Mouse (Mus musculus): Measurements from ENCODE around the gene Zg16.
A peak's percentile ranks its signal among the peaks of the same experiment; 100 is the strongest.

The Zg16 gene

DNA sequence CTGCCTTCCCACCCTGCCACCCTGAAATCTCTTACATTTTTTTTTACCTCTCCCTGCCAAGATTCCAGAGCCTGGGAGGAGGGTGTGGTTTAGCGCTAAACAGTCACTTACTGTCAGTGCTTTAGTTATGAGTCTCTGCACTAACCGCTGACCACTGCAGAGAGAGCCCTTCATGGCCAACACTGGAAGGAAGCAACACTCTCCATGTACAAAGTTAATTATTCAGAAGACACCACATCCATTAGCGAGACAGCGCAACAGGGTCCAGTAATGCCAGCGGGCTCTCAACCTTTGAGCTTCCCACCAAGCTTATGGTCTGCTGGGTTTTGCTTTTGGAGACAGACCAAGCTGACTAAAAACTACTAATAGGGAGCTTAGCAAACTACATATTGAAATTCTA, 10.9 kb downstream of the Zg16 start:
- no peak for DNase-seq (ENCODE audit: low spot score in 2 of 2)

DNA sequence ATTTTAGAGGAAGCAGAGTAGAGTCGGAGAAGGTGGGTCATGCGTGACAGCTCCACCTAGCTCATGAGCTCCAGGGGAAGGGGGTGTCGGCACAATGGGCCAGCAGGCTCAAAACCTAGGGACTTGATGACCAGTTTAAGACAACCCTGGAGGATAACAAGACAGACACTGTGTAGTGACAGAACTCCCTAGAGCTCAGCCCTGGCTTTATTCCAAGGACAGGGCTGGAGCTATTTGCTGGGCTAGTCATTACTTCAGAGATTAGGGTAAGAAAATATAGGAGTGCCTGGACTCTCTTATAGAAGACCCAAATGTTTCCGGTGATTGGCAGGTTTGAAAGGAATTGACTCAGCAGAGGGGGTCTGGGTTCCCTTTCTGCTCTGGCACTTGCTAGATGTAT, 13.9 kb downstream of the Zg16 start:
- DNase-seq (ENCODE audit: low spot score in 2 of 2): no peak

DNA sequence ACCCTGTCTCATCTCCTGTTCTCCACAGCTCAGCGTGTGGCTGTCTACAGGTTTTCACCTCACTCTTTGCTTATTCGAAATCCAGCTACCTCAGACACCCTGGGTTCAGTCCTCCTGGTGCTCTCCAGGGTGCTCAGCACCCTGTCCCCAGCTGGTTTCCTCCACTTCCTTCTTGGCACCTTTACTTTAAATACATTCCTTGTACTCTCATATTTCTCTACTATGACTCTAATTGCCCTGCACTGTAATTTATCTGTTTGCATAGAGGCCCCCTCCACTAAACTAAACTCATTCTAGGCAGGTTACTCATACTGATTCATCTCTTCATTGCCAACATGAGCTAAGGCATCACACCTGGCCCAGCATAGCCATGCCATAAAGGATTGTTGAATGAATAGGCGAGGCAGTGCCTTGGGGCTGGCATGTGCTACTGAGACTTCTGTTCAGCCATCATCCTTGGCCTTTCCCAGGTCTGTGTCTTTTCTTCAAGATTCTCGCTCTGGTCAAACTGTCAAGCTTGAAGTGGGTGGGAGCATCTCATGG, 16.2 kb downstream of the Zg16 start:
- no peak for DNase-seq (ENCODE audit: low spot score in 2 of 2)

DNA sequence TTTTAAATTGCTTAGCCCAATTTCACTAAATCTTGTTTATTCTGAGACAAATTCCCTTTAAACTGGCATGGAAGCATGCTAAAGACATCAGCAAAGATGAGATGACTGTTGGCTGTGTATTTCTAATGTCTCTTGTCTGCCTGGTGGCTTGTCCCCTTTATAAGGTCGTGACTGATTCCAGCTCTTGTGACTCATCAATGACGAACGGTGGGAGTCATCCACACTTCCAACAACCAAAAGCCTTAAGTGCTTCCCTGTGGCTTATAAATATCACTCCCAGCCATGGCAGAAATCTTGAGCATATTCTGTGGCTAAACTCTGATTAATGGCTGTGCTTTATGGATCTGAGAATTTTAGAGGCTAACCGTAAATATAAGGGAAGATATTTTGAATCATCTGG, 20.8 kb downstream of the Zg16 start:
- DNase-seq (ENCODE audit: low spot score in 2 of 2): no peak

DNA sequence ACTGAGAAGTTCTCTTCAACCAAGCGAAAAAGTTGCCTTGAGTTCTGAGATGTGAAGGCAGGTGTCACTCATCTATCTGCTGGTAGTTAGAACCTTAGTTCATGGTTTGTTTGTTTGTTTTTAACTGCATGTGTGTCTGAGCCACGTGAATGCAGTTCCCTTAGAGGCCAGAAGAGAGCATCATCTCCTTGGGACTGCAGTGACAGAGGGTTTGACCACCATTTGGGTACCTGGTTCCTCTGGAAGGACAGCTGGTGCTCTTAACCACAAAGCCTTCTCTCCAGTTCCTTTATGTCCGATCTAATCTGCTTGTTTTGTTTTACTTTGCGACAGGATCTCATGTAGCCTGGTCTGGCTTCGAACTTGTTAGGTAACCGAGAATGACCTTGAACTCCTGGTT, 21.6 kb downstream of the Zg16 start:
- DNase-seq (ENCODE audit: low spot score in 2 of 2): no peak

DNA sequence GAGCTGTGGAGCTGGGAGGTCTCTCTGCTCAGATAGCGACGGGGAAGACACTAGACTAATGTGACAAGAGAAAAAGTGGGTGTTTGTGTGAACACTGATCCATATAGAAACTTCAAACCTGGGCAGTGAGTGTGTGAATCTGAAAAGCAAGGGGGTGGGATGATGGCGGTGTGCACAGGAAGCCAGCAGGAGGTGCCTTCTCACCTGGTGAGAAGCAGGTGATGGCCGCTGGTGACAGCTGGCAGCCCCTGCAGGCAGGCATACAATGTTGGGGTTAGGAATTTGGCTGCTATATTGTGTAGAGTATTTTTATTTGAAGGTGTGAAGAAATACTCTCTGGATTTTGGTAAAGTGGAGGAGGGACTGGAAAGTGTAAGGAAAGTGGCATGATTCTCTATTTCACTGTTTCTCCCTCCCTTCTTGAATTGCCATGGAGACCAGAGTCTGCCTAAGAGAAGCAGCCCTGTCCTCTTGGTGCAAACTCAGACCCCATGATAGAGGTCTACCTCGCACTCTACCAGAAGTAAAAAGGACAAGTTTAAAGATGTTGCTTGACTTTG, 32.0 kb downstream of the Zg16 start:
- DNase-seq (ENCODE audit: low spot score in 2 of 2): no peak

DNA sequence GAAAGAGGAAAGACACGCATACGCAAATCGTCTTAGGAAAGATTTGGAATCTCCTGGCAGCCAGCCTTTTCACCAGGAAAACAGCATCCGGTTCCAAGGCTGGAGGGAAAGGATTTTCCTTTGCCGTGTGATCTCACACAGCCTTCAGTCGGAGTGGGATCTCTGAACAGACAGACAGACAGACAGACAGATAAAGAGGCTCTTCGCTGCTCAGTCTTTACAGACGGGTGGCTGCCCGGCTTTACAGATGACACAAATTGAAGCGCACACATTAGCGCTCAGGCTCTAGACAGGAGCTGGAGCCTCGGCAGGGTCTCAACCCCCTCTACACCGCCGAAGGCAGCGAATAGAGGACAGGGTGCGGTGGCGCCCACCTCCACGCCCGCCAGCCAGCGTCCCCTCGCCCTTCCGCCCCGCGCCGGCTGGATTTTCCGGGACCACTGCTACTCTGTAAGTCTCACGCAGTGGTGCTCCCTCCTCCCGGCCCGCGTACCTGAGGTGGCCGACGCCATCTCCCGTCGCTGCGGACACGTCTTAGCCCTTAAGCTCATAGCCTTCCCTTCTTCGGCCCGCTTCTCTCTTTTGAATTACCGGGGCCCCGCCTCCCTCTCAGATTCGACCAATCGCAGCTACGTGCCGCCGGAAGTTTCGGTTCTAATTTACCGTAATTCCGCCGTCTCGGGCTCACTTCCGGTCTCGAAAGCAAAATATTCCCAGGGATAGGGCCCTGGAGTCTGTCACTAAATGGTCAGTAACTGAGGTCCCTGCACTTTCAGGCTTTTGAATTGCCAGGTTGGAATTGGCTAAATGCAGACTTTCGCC, 45.1 kb downstream of the Zg16 start, which contains the start of gene Kif22:
Gene Kif22, minus strand, starts transcription at position 621 of the 822 bp plus-strand sequence.
- peak; percentile 81 to 92 for DNase-seq (ENCODE audit: low spot score in 2 of 2)

DNA sequence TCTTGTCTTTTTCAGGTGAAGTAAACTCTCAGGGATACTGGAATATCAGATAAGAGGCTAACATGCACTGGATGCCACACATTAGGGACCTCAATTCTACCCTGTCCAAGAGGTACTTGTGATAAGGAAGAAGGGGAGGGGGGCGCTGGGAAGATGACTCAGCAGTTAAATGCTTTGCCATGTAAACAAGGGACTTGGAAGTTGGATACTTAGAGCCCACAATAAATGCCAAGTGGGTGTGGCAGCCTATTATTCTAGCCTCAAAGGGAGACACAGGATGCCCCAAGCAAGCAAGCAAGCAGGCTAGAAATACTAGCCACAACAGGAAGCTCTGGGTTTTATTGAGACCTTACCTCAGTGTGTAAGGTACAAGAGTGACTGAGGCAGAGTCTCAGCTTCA, 55.9 kb downstream of the Zg16 start:
- no peak for DNase-seq (ENCODE audit: low spot score in 2 of 2)

DNA sequence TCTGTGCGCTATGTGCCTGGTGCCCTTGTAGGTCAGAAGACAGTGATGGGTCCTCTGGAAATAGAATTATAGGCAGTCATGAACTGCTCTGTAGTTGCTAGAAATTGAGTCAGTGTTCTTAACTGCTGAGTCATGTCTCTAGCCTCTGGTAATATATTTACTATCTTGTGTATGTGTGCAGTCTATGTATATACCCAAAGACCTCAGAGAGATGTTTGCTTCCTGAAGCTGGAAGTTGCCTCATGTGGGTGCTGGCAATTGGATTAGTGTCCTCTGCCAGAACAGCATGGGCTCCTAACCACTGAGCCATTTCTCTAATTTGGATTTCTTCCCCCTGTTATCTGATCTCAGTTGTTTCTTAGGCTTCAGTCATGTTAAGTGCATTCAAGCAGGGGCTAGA, 57.0 kb downstream of the Zg16 start:
- no peak for DNase-seq (ENCODE audit: low spot score in 2 of 2)

DNA sequence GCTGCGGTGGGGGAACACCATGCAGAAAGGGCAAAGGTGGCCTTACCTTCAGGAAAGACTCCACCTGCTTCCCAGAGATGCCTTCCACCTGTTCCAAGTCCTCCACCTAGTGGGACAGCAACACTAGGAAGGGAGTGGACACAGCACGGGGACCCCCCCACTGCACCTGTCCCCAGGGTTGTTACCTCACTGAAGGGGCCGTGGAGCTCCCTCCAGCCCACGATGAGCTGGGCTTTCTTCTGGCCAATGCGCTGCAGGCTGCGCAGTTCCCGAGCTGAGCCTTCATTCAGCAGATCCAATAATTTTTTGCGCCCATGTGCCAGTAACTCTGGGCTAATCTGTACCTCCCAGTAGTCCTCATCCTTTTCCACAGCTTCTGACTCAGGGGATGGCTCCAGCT, 59.2 kb downstream of the Zg16 start:
- DNase-seq (ENCODE audit: low spot score in 2 of 2): no peak

DNA sequence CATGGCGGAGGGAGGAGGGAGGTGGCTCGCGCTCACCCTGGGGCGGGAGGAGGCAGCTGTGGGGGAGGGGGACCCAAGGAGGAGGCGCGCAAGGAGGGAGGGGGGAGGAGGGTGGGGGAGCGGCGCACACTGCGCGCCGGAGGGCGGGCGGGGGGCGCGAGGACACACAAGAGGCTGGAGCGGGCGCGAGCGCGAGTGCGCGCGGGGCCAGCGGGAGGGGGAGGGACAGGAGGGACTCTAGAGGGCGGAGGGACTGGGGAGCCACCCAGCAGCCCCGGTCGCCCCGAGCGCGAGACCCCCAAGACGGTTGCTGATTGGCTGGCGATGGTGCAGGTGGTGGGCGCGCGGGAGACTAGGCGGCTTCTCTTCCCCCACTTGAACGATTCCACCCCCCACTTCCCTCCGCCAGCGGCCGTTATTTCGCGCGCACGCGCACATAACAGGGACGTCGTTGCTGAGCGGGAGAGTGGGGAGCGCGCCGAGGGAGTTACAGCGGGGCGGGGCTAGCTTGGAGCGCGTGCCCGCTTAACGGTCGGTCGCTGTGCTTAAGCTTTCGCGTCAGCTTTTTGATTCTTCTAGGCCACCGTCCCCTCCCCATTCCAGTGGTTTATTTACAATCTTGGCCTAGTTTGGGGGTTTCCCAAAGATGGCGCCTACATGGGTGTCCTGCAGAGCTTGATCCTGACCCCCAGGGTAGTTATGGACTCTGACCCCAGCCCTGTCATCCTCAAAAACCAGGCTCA, 60.0 kb downstream of the Zg16 start, which contains the start of gene Maz:
Gene Maz, minus strand, starts transcription at position 54 of the 743 bp plus-strand sequence.
- peak; percentile 98 to 99 for DNase-seq (ENCODE audit: low spot score in 2 of 2)

DNA sequence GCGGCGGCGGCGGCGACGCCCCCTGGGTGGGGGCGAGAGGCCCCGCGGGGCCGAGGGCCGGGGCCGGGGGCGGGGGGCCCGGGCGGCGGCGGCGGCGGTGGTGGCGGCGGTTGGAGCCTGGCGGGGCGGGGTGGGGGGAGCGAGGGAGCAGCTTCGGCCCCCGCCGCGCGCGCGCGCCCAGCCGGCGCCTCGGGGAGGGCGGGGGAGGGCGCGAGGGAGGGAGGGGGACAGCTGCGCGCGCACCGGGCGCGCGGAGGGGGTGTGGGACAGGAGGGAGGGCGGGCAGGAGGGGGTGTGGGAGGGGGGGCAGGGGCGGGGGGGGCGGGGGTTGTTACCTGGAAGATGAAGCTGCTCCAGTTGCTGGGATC, 60.5 kb downstream of the Zg16 start:
- DNase-seq (ENCODE audit: low spot score in 2 of 2): peak in 1 of 2 experiments; percentile 85

DNA sequence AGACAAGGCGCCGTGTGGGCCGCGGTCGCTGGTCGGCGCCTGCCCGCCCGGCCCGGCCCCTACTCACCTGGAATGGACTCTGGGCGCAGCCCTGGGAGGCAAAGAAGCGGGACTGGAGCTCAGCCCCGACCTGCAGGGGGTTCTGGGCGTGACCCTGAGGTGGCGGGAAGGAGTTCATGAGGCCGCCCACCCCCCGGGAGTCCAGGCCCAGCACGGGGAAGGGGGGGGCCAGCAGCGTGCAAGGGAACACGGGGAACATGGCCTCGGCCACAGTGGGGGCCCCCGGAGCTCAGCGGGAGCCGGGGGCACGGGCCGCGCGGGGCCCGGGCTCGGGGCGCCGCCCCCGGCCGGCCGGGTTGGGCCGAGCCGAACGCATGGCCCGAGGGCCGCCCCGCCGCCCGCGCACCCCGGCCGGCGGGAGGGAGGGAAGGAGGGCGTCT, 60.9 kb downstream of the Zg16 start:
- DNase-seq (ENCODE audit: low spot score in 2 of 2): peak; percentile 45 to 73

DNA sequence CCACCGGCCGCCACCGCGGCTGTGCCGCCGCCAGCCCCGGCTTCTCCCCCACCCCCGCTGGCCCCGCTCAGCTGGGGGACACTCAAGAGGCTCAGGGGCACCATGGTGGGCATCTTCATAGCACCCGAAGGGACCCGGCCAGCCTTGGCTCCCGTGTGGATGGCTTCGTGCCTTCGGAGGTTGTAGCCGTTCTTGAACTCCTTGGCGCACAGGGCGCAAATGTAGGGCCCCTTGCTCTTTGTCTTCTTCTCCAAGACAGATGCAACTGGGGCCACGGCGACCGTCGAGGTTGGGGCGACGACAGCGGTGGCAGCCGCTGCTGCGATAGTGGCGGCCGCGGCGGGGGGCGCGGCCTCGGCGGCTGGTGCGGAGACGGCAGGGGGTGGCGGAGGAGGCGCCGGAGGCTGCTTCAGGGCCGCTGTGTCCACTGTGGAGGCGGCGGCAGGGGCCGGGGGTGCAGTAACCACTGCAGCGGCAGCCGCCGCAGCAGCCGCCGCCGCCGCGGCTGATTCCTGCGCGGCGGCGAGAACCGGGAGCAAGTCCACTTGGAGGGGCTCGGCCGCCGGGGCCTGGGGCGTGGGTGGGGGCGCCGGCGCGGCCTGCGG, 61.5 kb downstream of the Zg16 start:
- peak in 1 of 2 experiments; percentile 56 for DNase-seq (ENCODE audit: low spot score in 2 of 2)

DNA sequence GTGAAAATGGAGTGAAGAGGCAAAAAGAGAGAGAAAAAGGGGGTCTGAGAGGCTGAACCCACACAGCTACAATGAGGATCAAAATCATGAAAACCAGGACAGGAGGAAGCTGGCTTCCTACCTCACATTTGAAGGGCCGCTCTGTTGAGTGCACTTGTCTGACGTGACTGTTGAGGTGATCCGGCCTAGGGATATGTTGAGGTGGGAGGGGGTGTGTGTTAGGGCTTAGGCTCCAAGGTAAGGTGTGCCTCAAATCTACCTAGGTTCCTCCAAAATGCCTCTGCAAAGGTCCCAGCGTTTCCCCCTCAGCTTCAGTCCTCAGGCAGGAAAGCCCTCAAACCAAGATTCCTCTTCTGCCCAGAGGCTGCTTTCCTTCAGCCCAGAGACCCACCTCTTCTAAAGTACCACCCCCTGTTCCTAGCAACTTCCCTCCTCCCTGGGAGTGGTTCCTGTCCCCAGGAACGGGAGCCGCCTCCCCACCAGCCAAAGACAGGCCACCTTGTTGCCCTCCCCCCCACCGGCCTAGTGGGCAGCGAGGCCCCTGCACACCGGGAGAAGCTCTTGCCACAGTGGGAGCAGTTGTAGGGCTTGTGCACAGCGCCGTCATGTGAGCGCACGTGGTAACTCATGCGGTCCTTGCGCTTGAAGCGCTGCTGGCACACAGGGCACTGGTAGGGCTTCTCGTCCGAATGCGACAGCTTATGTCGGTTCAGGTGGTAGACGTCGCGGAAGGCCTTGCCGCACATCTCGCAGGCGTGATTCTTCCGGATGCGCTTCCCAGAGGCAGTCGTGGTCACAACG, 62.2 kb downstream of the Zg16 start:
- DNase-seq (ENCODE audit: low spot score in 2 of 2): peak; percentile 53 to 78

DNA sequence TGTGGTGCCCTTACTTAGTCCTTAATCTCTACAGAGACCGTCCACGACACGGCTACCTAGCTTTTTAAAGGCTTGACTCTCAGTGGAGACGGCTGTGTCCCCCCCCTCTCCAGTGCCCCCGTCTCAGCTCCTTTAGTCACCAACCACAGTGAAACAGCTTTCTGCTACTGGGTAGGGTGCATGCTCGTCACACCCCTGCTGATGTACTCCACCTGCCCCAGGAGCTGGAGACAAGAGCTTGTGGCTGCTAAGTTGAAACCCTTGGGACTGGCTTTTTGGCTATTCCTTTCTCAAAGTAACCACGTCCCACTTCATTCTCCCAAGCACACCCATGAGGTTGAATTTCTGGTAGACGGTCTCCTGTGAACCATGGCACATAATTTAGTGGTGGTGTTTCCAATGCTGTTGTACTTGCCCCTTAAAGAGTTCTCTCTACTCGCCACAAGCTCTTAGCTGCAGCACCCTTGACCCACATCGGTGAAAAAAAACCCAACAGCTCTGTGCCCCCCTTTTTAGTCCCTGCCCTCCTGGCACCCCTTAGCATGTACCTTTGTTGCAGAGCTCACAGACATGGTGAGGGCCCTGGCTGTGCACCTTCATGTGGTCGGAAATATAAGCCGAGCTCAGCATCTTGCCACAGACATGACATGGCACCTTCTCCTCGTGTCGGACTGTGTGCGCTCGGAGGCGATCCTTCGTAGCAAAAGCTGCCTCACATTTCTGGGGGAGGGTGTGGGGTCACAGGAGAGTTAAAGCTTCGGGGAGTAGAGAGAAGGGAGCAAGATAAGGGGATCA, 63.0 kb downstream of the Zg16 start:
- no peak for DNase-seq (ENCODE audit: low spot score in 2 of 2)

DNA sequence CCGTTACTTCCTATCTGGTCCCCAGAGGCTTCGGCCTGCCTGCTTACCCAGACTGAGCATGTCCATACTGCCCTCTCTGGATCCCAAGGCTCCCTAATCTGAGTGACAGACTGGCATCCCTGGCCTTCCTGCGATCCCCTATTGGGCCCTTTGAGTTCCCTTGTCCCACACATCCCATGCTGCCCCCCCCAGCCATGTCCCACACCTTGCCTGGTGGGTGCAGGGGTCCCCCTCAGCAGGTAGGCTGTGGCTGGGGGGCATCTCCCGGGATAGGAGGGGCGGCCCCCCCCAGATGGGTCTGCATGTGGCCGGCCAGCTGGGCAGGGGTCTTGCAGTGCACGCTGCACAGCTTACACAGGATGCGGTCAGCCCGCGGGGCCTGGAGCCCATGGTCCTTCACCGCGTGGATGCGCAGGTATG, 63.8 kb downstream of the Zg16 start:
- no peak for DNase-seq (ENCODE audit: low spot score in 2 of 2)

DNA sequence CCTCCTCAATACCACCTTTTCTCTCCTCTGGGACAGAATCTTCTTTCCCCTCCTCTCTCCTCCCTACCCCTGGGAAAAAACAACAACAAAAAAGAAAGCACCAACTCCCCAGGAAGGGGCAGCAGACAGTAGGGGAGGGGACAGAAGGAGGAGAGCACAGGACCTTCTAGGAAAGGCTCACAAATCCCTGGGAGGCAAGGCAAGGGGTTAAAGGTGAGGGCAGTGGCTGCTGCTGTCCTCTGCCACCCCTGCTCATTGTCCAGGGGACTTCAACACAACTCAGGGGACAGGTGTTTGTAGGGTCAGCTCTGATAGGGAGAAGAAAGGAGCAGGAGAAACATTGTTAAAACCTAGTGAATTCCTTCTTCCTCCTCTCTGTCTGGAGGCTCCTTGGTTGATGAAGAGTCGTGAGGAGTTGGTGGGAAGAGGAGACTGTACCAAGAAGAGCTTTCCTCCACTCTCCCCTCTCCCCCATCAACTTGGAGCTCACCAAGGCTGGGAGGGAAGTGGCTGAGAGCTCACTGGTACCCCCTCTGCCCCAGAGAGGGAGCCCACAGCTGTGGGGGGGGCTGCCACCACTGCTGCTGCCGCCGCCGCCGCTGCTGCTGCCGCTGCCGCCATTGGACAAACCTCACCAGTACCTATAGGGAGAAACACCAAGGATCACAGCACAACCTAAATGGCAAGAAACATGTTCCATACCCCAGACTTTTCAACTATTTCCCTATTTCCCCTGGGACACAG, 64.4 kb downstream of the Zg16 start:
- no peak for DNase-seq (ENCODE audit: low spot score in 2 of 2)

Measured in cerebellum, postnatal 4 days (tissue).